Mouse (Mus musculus) right cerebral cortex, postnatal 25 days (tissue): ENCODE measurements around the gene Adcyap1r1.
A peak's percentile ranks its signal among the peaks of the same experiment; 100 is the strongest.

Source experiments
- DNase-seq: peaks from one replicate; pipeline ENCODE4 v3.0.0; 2022

Adcyap1r1 gene

DNA sequence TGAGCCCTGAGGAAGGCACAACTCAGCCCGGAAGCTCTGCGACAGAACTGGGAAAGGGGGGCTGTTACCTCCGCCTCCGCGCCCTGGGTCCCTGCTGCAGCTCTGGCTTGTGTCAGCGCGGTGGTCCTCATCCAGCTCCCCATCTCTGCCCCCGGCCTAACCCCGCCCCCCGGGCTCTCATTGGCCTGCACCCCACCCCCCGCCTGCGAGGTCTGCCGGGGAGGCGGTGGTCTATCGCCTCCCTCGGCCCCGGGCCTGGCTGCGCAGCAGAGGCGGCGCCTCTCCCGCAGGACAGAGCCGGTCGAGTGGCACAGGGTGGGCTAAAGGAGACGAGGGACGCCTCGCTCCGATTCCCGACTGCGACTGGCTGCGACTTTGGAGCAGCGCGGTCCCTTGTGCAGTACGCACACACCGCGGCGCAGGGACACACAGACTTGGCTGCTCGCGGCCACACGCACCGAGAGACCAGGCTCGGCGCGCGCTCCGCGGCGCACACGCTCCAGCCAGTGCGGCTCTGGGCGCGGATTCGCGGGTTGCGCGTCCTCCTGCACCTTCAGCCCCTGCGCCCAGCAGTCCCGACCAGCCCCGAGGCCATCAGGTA lies at the start of gene Adcyap1r1:
Gene Adcyap1r1, plus strand, starts transcription at position 208 of the 601 bp plus-strand sequence.
- DNase-seq: peak; percentile 72

DNA sequence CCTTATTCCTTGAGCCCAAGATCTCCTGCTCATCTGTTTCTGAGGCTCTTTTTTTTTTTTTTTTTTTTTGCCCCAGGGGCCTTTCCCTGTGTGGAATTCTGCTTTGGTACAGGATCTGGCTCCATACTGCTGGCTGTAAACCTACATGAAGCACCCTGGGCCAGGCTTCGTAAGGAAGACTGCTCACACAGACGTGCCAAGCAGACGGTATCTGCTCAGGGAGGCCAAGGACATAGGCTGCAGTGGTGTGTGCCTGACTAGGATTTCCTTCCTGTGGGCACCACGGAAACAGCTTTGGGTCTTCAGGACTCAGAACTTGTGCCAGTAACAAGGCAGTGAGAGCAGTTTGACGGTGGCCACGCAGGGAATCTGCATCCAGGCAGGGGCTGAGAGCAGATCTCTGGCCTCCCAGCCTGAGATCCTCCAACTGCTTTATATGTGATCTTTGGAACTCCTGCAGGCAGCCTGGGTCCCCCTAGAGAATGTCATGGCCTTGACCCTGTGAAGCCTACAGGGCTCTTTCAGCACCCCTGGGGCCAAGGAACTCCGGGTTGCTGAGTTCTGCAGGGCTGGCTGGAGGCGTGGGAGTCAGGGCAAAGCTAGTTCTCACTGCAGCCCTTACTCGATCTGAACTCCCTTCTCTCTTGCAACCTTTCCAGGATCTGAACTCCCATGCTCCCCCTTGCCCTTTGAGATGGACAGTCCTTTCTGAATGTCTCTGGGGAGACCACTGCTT lies 49.6 kb upstream of the Adcyap1r1 start:
- no peak for DNase-seq

DNA sequence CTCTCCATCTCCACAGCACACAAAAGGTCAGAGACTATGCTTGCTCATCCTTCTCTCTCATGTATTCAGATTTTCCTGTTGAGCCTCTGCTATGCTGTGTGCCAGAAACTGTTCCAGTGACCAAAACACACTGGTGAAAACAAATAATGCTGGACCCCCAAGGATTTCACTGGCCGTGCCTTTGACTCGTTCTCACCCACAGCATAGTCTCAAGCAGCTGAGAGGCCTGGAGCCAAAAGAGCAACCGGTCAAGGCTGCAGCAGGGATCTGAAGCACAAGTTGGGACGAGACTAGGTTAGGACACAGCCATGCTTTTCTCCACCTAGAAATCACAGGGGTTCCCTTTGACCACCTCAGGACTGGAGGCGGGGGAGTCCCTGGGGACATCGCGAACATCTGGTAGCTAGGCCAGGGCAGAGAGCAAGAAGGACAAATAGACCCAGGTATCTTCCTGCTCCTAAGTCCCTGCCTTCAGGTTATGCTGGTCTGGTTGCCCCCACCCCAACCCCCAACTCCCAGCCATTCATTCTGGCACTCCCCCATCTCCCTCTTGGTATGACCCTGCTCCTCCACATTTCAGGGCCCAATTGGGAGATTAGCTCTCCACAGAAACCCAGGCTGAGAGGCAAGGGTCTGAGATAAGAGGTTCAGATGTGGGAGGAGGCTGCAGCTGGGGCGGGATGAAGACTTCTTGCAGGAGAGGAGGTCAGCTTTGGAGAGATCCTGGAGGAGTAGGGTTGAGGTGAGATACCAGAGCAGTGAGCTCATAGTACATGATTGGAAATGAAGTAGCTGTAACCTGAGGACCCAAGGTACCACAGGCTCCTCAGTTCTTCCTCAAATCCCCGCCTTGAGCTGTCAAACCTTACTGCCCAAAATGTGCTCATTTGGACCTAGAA lies 48.1 kb upstream of the Adcyap1r1 start:
- DNase-seq: no peak

DNA sequence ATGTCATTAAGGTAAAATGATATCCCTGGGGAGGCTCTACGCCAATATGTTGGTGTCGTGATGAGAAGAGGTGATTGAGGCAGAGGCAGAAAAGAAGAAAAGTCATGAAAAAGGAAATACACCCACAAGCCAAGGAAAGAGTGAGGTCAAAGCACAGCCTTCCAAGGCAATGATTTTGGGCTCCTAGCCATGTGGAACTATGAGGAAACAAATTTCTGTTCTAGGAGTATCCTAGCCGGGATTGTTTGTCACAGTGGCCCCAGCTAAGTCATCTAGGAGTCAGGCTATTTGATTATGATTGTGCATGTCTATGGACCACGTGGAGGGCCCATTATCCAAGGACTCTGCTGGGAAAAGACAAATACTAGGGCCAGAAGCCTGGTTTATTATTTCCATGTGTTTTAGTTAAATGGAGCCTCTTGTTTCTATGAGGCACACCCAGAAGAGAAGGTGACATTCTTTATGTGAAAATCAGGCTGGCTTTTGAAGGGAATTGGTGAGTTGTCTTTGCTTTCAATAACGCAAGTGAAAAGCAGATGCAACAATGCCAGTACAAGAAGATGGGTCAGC lies 47.3 kb upstream of the Adcyap1r1 start:
- DNase-seq: no peak

DNA sequence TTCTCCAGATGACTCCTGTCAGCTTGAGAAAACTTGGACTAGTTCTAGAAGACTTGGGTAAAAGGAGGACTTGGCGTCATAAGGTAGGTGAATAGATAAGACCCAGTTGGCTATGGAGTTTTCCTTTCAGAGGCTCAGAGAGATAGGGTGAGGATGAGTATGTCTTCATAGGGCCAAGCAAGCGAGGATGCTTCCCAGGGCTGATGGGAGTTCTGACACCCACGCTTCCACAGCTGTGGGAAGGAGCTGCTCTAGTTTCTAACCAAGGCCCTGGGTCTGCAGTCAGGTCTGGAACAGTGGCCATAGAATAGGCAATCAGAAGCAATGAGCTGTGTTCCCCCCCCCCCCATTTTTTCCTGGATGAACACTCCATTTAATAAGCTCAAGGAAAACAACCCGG lies 44.4 kb upstream of the Adcyap1r1 start:
- DNase-seq: no peak

DNA sequence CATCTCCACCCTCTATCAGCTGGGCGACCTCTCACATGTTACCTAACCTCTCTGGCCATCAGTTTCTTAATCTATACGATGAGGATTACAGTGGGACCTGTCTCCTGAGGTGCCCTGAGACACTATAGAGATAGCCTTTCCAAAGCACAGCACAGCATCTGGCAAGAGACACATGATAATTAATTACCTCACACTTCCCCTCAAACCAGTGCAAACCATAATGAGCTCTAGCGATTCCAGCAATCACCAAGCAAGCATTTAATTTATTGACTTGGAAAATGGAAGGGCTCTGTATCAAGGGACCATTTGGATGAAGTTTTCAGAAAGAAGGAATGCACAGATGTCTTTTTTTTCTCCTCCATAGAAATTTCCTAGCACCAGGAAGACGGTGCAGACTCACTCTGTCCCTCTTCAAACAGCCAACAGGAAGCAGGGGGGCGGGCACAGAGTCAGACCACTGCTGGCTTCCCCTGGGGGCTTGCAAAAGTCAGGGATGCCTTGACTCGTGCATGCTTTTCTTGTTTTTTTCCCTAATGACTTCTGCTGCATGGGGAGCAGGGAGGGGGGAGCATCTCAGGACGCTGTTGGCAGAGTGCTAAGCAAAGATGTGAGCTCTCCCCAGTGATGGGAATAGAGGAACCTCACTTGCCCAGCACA lies 41.5 kb upstream of the Adcyap1r1 start:
- DNase-seq: no peak

DNA sequence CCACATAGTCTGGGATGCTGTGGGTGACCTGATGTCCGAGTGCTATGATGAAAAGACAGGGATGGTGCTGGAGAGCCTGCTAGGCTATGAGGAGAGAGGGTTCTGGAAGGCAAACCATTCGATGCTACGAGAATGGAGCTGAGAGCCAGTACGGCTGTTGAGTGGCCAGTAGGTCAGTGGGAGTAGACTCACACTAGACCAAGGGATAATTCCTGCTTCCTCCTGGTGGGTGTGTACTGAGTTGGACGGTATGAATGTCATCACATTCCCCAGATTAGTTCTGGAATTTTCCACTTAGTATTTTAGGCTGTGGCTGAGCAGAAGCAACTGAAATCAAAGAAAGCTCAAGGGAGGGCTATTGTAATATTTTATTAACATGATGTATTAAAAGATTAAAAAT lies 40.8 kb upstream of the Adcyap1r1 start:
- no peak for DNase-seq

DNA sequence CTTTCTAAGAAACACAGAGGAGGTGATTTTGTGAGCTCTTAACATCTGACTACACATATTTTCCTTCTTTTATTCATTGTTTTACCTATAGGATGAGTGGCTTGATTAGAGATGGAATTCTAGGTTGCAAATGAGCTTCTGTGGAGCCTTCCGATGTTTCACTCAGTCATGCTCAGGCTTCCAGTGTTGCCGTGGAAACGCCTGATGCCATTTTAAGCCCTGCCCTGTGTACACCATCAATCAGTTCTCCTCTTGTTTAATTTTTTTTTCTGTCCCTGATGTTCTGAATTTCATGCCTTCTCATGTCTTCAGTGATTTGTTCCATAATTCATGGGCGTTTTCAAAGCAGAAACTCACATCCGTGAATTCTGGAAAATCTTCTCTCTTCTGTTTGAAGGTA lies 35.6 kb upstream of the Adcyap1r1 start:
- DNase-seq: no peak

DNA sequence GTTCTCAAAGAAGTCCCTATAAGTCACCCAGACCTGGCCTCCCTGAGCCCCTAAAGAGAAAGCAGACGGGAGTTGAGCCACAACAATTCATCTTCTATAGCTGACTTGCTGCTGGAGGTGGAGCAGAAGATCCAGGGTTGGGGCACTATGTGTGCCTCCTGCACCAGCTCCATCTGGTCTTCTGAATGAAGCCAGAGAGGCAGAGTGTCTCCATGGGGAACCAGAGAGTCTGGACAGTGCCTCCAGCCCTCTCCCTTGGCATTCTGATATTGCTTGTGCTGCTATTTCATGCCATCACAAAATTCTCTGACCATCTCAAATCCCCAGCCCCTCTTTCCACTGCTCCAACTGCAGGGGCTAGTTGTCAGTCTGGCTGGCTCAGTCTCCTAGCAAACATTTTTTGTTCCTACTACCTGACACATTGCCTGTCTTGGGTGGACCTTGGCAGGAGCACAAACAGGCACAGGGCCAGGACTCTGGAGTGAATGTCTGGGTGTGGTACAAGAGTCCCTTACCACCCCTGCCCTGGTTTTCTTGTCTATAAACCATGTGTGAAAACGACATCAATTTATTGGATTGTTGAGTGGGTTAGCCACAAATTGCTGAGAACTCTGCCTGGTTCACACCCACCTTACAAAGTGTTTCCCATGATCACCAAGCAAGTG lies 32.9 kb upstream of the Adcyap1r1 start:
- no peak for DNase-seq

DNA sequence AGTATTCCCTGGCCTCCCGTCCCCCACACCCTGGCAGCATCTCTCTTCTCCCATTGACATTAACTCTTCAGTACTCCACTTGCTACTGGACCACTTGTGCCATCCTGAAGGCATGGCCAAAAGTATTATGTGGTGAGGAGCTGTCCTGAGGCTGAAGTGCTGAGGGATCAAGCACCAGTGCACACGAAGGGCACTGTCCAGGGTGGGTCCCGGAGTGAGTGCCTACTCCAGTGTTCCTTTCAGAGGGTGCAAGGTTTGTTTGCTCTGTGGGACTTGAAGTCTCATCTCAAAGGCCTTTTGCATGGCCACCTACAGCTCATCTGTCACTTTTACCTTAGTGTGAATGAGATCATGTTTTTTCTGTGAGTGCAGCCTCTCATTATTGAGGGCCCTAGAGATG lies 31.4 kb upstream of the Adcyap1r1 start:
- no peak for DNase-seq

DNA sequence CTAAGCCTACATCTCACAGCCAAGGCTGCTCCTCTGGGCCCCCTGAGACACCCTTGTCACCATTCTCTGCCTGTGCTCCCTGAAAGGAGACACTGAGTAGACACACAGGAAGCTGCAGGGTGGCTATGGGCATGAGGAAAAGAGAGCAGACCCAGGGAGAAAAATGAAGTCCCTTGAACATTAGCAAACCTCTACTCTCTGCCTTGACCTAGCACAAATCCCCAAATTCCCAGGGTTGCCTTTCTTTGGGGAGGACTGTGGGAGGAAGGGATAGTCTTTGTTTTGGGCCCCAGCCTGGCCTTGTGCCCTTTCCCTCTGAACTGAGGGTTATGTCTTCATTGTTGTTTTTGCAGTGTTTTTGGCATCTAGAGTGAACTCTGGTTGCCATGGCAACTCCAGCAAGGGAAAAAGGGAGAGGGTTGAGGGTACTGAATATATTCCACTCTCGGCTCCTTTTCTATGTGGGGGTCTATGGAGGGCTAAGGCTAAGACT lies 30.9 kb upstream of the Adcyap1r1 start:
- DNase-seq: no peak

DNA sequence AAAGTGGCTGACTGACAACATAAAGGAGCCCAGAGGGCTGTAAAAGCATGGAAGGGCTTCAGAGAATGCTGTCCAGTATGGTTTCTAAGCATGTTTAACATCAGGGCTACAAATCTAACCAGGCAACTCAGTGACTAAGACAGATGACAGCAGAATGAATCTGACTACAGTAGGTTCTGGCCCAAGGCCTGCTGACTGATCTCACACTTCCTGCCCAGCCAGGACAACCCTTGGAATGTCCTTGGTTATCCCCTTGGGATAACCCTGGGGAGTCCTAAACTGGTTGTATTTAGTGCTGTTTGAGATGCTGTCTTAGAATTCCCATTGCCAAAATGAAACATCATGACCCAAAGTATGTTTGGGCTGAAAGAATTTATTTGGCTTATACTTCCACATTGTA lies 19.7 kb upstream of the Adcyap1r1 start:
- DNase-seq: no peak

DNA sequence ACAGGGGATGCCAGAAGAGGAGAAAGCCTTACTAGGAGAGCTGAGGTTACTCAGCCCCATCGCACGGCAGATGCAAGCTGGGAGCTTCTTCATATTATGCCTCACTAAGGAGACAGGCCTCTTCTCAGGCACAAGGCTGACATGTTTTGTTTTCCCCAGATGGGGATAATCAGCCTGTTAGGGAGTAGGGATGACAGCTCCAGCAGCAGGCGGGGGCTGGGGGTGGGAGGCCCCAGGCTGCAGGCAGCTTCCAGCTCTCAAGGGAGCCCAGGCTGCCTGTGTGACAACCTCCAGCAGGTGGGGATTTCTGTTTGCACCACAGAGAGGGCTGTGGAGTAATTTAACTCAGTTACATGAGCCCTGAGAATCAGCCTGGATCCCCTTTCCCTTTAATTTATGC lies 17.4 kb upstream of the Adcyap1r1 start:
- peak; percentile 54 for DNase-seq

DNA sequence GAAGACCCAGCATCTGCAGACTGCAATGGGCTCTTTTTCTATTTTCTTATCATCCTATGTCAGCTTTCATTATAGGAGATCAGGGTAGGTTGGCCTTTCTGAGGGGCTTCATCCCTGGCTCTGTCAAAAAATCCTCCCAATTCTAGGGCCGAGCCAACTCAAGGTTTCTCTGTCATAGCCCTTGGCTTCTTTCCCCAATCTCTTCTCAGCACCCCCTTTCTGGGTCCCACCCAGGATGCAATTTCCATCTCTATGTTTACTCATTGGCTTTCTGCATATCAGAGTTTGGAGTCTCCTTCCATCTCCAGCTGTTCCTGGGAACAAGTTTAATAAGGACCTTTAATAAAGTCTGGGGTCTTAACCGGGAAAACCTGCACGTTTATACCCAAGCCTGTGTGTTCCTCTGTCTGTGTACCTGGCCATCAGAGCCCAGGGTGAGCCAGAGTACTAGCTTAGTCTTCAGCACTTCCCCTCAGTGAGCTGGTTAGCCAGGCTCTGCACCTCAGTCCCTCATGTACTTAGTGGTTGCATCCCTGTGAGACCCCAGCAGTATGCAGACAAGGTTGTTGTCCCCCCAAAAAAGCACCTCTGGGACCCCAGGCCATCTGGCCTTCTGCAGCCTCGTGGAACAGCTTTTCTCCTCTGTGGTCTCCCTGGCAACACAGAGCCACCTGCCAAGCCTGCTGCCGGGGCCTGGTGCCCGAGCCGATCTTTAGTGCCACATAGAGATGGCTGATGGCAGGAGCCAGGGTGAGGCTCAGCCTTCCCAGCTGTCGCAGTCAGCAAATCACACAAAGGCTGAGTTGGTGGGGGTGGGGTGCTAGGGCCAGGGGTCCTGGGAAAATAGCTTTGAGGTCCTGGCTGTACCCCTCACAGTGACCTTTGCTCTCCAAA lies 16.3 kb upstream of the Adcyap1r1 start:
- peak; percentile 43 for DNase-seq

DNA sequence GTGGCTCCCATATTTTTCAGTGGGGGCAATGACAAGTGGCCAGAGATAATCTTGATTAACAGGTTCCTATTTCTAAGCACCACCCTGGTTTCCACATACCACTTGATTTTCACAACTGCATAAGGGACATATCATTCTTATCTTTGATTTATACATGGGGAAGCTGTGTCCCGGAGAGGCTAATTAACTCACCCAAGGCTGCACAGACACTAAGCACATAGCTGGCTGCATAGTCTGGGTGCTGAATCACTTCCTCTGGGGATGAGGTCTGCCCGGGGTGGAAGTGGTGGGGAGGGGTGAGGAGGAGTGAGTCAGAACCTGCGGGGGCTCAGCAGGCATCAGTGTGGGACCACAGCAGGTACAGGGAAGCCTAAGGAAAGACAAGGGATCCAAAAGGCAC lies 13.9 kb upstream of the Adcyap1r1 start:
- DNase-seq: no peak

DNA sequence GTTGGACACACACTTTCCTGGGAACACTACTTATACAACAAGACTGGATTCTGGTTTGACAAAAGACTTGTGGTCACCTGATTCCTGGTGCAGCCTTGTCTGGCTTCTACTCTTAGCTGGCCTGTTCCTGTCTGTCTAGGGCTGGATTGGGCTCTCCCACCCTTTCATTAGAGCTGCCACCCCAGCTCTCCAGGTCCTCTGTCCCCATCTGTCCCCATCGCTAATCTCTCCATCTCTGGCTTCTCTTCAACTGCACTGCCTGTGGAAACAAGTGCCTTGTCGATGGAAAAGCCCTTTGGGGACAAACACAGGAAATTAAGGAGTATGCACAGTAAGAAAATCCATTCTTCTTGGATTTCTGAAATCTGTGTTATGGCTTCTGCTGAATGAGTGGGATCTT lies 12.9 kb upstream of the Adcyap1r1 start:
- no peak for DNase-seq

DNA sequence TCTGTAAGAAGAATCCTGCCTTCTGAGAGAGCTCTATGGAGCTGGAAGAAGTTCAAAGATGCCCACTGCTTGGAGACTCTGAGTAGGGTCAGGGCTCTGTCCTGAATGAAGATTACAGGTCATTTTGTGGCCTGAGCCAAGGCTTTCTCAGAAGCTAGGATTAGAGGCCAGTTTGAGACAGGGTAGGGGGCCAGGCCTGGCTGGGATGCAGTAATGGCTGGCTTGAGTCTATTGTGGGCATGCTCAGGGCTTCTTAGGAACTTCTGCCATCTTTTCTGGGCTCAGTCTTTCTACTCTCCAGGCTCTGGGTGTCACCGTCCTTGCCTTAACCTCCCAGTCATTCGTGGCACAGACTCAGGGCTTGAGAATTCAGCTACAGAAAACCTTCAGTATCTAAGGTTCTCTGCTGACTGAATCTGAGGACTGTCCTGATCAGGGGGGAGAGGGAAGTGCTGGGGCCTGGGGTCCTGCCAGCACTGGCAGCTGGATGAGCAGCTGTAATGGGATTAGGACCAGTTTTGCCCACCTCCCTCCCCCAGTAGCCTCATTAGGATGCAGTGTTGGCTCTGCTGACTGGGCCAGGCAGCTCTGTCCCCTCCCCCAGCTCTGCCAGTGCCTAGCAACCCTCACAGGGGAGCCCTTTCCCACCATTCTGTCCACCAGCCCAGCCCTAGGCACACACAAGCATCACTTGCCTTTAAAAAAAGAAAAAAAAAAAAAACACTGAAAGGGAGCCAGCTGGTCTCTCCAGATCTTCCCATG lies 7.7 kb upstream of the Adcyap1r1 start:
- DNase-seq: peak; percentile 44

DNA sequence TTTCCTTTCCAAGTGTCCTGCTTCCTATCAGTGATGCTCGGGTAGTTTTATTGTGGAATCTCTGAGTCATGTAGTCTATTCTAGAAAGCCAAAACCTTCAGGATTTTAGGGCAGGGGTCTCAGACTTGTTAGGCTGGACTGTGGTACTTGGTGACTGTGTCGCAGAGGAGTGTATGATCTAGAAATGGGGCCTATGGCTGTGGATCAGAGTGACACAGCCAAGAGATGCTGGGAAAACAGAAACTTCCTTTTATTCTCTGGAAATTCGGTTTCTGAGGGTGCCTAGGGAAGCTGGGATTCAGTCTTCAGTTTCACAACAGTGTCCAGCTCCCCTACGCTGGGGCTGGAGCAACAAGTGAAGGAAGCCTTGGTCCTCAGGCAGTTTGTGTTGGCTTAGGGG lies 7.1 kb upstream of the Adcyap1r1 start:
- no peak for DNase-seq

DNA sequence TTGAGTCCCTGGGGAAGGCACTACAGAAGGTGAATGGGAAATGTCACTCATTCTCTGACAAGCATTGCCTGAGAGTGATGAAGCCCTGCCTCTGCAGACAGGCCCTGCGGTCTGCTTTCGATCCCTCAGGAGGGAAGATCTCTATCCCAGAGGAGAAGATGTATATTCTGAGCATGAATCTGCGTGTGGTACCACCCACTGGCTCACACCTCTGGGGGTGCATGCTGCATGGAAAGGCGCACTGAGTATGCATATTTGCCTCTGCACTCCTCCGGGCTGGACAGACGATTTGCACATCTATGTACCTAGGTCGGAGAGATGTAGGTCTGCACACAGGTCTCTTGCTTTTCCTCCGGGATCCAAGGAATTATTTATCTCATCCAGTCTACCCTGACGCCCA lies 3.6 kb upstream of the Adcyap1r1 start:
- DNase-seq: no peak

DNA sequence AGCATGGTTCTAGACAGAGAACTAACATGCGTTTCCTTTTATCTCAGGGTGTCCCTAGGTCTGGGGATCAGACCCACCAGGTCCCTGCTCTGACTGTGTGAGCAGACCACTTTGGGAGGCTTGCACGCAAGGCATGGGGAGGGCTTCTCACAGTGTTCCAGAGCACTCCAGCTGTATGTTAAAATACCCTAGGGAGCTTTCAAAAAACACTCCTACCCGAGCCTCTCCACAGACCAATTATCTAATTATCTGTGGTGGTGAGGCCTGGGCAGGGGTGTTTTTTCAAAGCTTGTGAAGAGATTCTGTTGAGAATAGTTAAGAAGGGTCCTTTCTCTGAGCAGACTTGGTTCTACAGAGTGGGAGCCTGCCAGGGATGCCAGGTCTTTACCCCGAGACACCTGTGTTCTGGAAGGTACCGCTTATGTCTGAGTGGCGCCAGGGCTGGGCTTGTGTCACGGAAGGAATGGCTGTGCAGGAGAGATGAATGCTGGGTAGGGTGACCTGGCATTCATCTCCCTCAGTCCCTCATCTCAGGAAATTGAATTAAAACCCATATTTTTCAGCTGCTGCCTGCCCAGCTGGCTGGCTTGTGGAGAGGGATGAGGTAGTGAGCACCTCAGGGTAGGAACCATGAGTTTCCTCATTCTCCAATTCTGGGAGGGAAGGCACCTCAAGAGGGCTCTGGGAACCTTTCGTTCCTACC lies 2.7 kb upstream of the Adcyap1r1 start:
- DNase-seq: no peak
